Mouse (Mus musculus) gastrocnemius, postnatal 36 days (tissue): ENCODE measurements around the gene Ppp2r5e. TPM values are rescaled to one million over a fixed set of nuclear protein-coding genes. Genes with fewer than 3 reads are reported as not detected.
"Not testable (repeated sequence)": the region's sequence is repeated elsewhere in the genome, so short reads cannot be mapped to it uniquely, and the experiment has no call there.

ENCODE experiments used
- DNase-seq, 2 experiments: peaks; one replicate each; pipeline ENCODE4 v3.0.0; 2022
- intact Hi-C: fragments of 180-260 bp; cut with DNase I; formaldehyde crosslinking; loops from one replicate; pipeline ENCODE4 v1.15.1; 2025
- total RNA-seq, 2 experiments: library from RNA; stranded (reverse); gene quantifications; 2 replicates each; pipeline ENCODE4 v1.2.3; 2021

Ppp2r5e gene
- total RNA-seq, 2 experiments from 2014 or later, result 25.7 to 29.8 TPM

- no peak for DNase-seq
- intact Hi-C loops, result no loop called here
These were observed 142.6 kb downstream of the Ppp2r5e start for GRCm38 (mm10) chr12:75453441-75453840.

- no peak for DNase-seq
- intact Hi-C loops, result no loop called here
These were observed 143.0 kb downstream of the Ppp2r5e start for GRCm38 (mm10) chr12:75453027-75453426.

GRCm38 (mm10) chr12:75450592-75450991, 145.5 kb downstream of the Ppp2r5e start:
- DNase-seq, result no peak
- intact Hi-C loops, result no loop called here

GRCm38 (mm10) chr12:75450011-75450410, 146.0 kb downstream of the Ppp2r5e start:
- DNase-seq, result no peak
- intact Hi-C loops, result no loop called here

- DNase-seq, result no peak
- intact Hi-C loops, result loop anchor here (5.0 kb wide), 1 partner anchor 167 kb away; no protein-coding TSS in a partner anchor
These were observed 146.5 kb downstream of the Ppp2r5e start for GRCm38 (mm10) chr12:75449475-75449966.

- intact Hi-C loops, result loop anchor here (5.0 kb wide), 1 partner anchor 167 kb away; no protein-coding TSS in a partner anchor
These were observed 147.1 kb downstream of the Ppp2r5e start for GRCm38 (mm10) chr12:75448921-75449320.

GRCm38 (mm10) chr12:75446245-75446644, 149.8 kb downstream of the Ppp2r5e start:
- intact Hi-C loops, result loop anchor here (5.0 kb wide), 1 partner anchor 164 kb away; no protein-coding TSS in a partner anchor
- no peak for DNase-seq

More at GRCm38 (mm10) chr12:75448921-75449320, 147.1 kb downstream of the Ppp2r5e start:
- DNase-seq, result peak; percentile 33 to 34

GRCm38 (mm10) chr12:75432400-75432799, 163.6 kb downstream of the Ppp2r5e start:
- DNase-seq, result not testable (repeated sequence)

GRCm38 (mm10) chr12:75429685-75430396, 166.2 kb downstream of the Ppp2r5e start:
- intact Hi-C loops, result no loop called here
- no peak for DNase-seq

More at GRCm38 (mm10) chr12:75432400-75432799, 163.6 kb downstream of the Ppp2r5e start:
- intact Hi-C loops, result not testable (repeated sequence)

GRCm38 (mm10) chr12:75428719-75429118, 167.3 kb downstream of the Ppp2r5e start:
- intact Hi-C loops, result no loop called here
- no peak for DNase-seq

- intact Hi-C loops, result no loop called here
These were observed 170.2 kb downstream of the Ppp2r5e start for GRCm38 (mm10) chr12:75425882-75426281.

GRCm38 (mm10) chr12:75424817-75425216, 171.2 kb downstream of the Ppp2r5e start:
- intact Hi-C loops, result no loop called here
- DNase-seq, result no peak

More at GRCm38 (mm10) chr12:75425882-75426281, 170.2 kb downstream of the Ppp2r5e start:
- no peak for DNase-seq

- intact Hi-C loops, result no loop called here
- no peak for DNase-seq
These were observed 171.7 kb downstream of the Ppp2r5e start for GRCm38 (mm10) chr12:75424359-75424758.

- no peak for DNase-seq
- intact Hi-C loops, result no loop called here
These were observed 179.4 kb downstream of the Ppp2r5e start, which contains the start of gene Gphb5 for GRCm38 (mm10) chr12:75416681-75417080. Gphb5 (minus strand) TSS chr12:75416781.

- intact Hi-C loops, result no loop called here
- DNase-seq, result no peak
These were observed 181.1 kb downstream of the Ppp2r5e start for GRCm38 (mm10) chr12:75414991-75415390.

GRCm38 (mm10) chr12:75412964-75413363, 183.1 kb downstream of the Ppp2r5e start:
- no peak for DNase-seq
- intact Hi-C loops, result no loop called here

Other genes with a start within 250 kb of the Ppp2r5e start
- gene Gphb5, start 179.5 kb downstream of the Ppp2r5e start, total RNA-seq, result not detected
- 1 to 10 TPM; 1.6 to 2.0 TPM for gene Wdr89, start 73.3 kb upstream of the Ppp2r5e start, total RNA-seq
- 10 to 100 TPM; 11.4 to 12.0 TPM for gene Sgpp1, start 139.5 kb upstream of the Ppp2r5e start, total RNA-seq
- gene Syne2, start 221.9 kb upstream of the Ppp2r5e start, total RNA-seq, result 10 to 100 TPM; 14.3 to 15.5 TPM